Mouse (Mus musculus): ENCODE measurements around the gene Slc7a15. TPM values are rescaled to one million over a fixed set of nuclear protein-coding genes. Genes with fewer than 3 reads are reported as not detected.

Slc7a15 gene
- total RNA-seq, 2 experiments from 2014 or later, result 0.24 TPM; not detected in 1

GRCm38 (mm10) chr12:8506954-8507707 lies 91.7 kb downstream of the Slc7a15 start:
- DNase-seq, result peak; percentile 50

- DNase-seq, result no peak
These were observed 94.7 kb downstream of the Slc7a15 start for GRCm38 (mm10) chr12:8504131-8504530.

GRCm38 (mm10) chr12:8502546-8502945 lies 96.3 kb downstream of the Slc7a15 start:
- DNase-seq, result peak; percentile 69

GRCm38 (mm10) chr12:8501571-8502305 lies 97.1 kb downstream of the Slc7a15 start:
- DNase-seq, result no peak

GRCm38 (mm10) chr12:8500597-8501570 lies 98.0 kb downstream of the Slc7a15 start:
- DNase-seq, result peak; percentile 40

GRCm38 (mm10) chr12:8499871-8500596 lies 98.8 kb downstream of the Slc7a15 start, which contains the start of gene Rhob:
TSS of gene Rhob (minus strand) at chr12:8500009.
- peak; percentile 98 for DNase-seq

GRCm38 (mm10) chr12:8499001-8499870 lies 99.6 kb downstream of the Slc7a15 start:
- DNase-seq, result peak; percentile 68

GRCm38 (mm10) chr12:8498591-8499000 lies 100.3 kb downstream of the Slc7a15 start:
- peak; percentile 71 for DNase-seq

GRCm38 (mm10) chr12:8498148-8498571 lies 100.7 kb downstream of the Slc7a15 start:
- peak; percentile 47 for DNase-seq

GRCm38 (mm10) chr12:8497314-8497706 lies 101.6 kb downstream of the Slc7a15 start:
- no peak for DNase-seq

GRCm38 (mm10) chr12:8496679-8497313 lies 102.1 kb downstream of the Slc7a15 start:
- no peak for DNase-seq

- DNase-seq, result peak; percentile 72
These were observed 102.8 kb downstream of the Slc7a15 start for GRCm38 (mm10) chr12:8495881-8496678.

- peak; percentile 29 for DNase-seq
These were observed 104.2 kb downstream of the Slc7a15 start for GRCm38 (mm10) chr12:8494675-8495074.

GRCm38 (mm10) chr12:8493386-8493785 lies 105.5 kb downstream of the Slc7a15 start:
- DNase-seq, result no peak

GRCm38 (mm10) chr12:8489098-8489497 lies 109.8 kb downstream of the Slc7a15 start:
- DNase-seq, result no peak

GRCm38 (mm10) chr12:8488652-8488980 lies 110.2 kb downstream of the Slc7a15 start:
- DNase-seq, result no peak

- DNase-seq, result peak; percentile 90
These were observed 110.8 kb downstream of the Slc7a15 start for GRCm38 (mm10) chr12:8487959-8488651.

GRCm38 (mm10) chr12:8487281-8487680 lies 111.6 kb downstream of the Slc7a15 start:
- no peak for DNase-seq

All from adrenal gland, postnatal 10 days (tissue).